Mouse (Mus musculus) liver, postnatal 0 days (tissue): ENCODE measurements at regions not wholly inside any gene's neighbourhood (a gene's known extent, or its start where the extent isn't known, plus 50 kb on each side); places are given as distances from the start of the nearest gene placed in this dataset.
A peak's percentile ranks its signal among the peaks of the same experiment; 100 is the strongest.

Source experiments
- ATAC-seq: fragments of 200-750 bp; cut with Nextera tagmentation; 2 replicates; pipeline ENCODE4 v1.8.0; 2017; ENCODE audit warnings: mild to moderate bottlenecking, moderate library complexity
- DNase-seq: peaks from one replicate; pipeline ENCODE4 v3.0.0-alpha.2; 2016
- H3K27ac ChIP-seq: fragments of 300-500 bp; sonication (generic); 2 replicates; pipeline ENCODE4 v1.5.1; 2014; ENCODE audit warnings: antibody characterized with exemption, moderate library complexity, mild to moderate bottlenecking, low read depth
- H3K27me3 ChIP-seq: fragments of 300-500 bp; sonication (generic); 2 replicates; pipeline ENCODE4 v1.6.1; 2014; ENCODE audit warnings: low read length, control low read depth, mixed read lengths; ENCODE audit not compliant: insufficient read depth
- H3K36me3 ChIP-seq: fragments of 300-500 bp; sonication (generic); replicated peaks from 2 replicates; pipeline ENCODE4 v1.6.1; 2014; ENCODE audit warnings: mild to moderate bottlenecking, control low read depth, low read length, moderate library complexity, mixed read lengths; ENCODE audit not compliant: insufficient read depth
- H3K4me1 ChIP-seq: fragments of 300-500 bp; sonication (generic); 2 replicates; pipeline ENCODE4 v1.6.1; 2014; ENCODE audit warnings: antibody characterized with exemption, mild to moderate bottlenecking, control low read depth; ENCODE audit not compliant: insufficient read depth
- H3K4me2 ChIP-seq: fragments of 300-500 bp; sonication (generic); 2 replicates; pipeline ENCODE4 v1.6.1; 2014; ENCODE audit warnings: low read depth, mild to moderate bottlenecking, low read length, moderate library complexity, mixed read lengths
- H3K4me3 ChIP-seq: fragments of 300-500 bp; sonication (generic); 2 replicates; pipeline ENCODE4 v1.5.1; 2014; ENCODE audit warnings: low read depth, low read length
- H3K9ac ChIP-seq: fragments of 300-500 bp; sonication (generic); replicated peaks from 2 replicates; pipeline ENCODE4 v1.6.1; 2014; ENCODE audit warnings: mild to moderate bottlenecking, moderate library complexity
- H3K9me3 ChIP-seq: fragments of 300-500 bp; sonication (generic); 2 replicates; pipeline ENCODE4 v1.6.1; 2016; ENCODE audit warnings: mild to moderate bottlenecking, control low read depth, low read length, mixed read lengths
- CTCF ChIP-seq: sonication (generic); IDR thresholded peaks from 2 replicates; pipeline ENCODE4 v1.5.1; 2016; ENCODE audit warnings: antibody characterized with exemption, low read depth
- EP300 ChIP-seq: IDR thresholded peaks from 2 replicates; pipeline ENCODE4 v1.6.1; 2016; ENCODE audit warnings: antibody characterized with exemption, low read depth, mild to moderate bottlenecking
- WGBS: fragments of 180-500 bp; shearing (Covaris S2); extraction: QIAGEN DNeasy Blood & Tissue Kit; methylation state at CpG from one replicate; pipeline ENCODE4 v1.1.7; 2014; ENCODE audit not compliant: insufficient replicate concordance; 5-methylcytosine and 5-hydroxymethylcytosine counted together

DNA sequence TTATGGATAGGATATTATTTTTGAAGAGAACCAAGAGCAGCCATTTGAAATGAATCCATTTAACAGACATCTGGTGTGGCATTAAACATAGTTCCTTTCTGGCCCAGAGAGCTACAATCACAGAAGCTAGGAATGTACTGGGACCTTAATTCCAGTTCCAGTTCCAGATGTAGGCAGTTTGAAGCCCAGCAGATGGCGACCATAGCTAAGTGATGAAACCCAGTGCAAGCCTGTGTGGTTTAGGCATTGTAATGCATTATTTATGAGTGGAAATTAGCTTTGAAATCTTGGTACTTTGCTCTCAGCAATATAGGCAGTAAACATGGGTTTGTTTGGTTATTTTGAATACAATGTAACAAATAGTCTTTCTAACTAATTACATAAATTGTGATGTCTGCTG, 256.8 kb downstream of the Fam181b start:
- no peak overlapping the region for H3K9ac ChIP-seq
- no peaks in the 10 kb centered on the region for H3K36me3 ChIP-seq
- DNase-seq (no peak), ATAC-seq (no peak)
- no peaks in the 10 kb centered on the region for H3K9me3 ChIP-seq
- 20% methylated on average over 1 of the region's 1 CpGs for WGBS
- H3K4me1 ChIP-seq, result no peaks in the 10 kb centered on the region
- H3K27me3 ChIP-seq, result no peaks in the 10 kb centered on the region
- TF ChIP-seq EP300, result no peak
- TF ChIP-seq CTCF, result peak; percentile 16; the same call in 1 of the 2 replicates
- no peak overlapping the region for H3K27ac ChIP-seq
- no peak overlapping the region for H3K4me3 ChIP-seq
- H3K4me2 ChIP-seq, result no peak overlapping the region
